20 mouse cellular contexts compared by ENCODE assay signal in genomic region chr9:57436166-57436565, GRCm38 (mm10). TPM values are rescaled to one million over a fixed set of nuclear protein-coding genes. Genes with fewer than 3 reads are reported as not detected.
"Had no signal": no experiment of that assay in that cellular context is flagged by ENCODE, and none has a peak within 500 bp of the region (broad histone marks: within the 10 kb centered on the region; RNA-seq: fewer than 3 reads in every experiment).

No protein-coding gene starts in this region.

- H3K27me3 ChIP-seq: megakaryocyte, embryonic 14.5 days; midbrain, embryonic 13.5 days; midbrain, embryonic 15.5 days; neural tube, embryonic 12.5 days had no signal

- H3K4me3 ChIP-seq: megakaryocyte, embryonic 14.5 days; midbrain, embryonic 13.5 days; midbrain, embryonic 15.5 days; neural tube, embryonic 12.5 days had no signal

- H3K4me2 ChIP-seq: lung, embryonic 14.5 days; midbrain, embryonic 11.5 days; midbrain, embryonic 13.5 days; midbrain, embryonic 15.5 days; neural tube, embryonic 12.5 days had no signal

- DNase-seq: lung, adult 18-20 months; lung, embryonic 14.5 days; lung, postnatal 10 days; lung, postnatal 4 days; retina, postnatal 1 day; right cerebral cortex, adult 18-20 months; right cerebral cortex, postnatal 25 days; right cerebral cortex, postnatal 4 days; spleen, adult 18-20 months; thymus, adult 2 months; thymus, postnatal 25 days; thymus, postnatal 4 days had no signal

- H3K9me3 ChIP-seq: megakaryocyte, embryonic 14.5 days; midbrain, embryonic 13.5 days; midbrain, embryonic 15.5 days; neural tube, embryonic 12.5 days had no signal

- H3K27ac ChIP-seq: liver, embryonic 14.5 days; midbrain, embryonic 13.5 days; midbrain, embryonic 15.5 days; neural tube, embryonic 12.5 days had no signal

- H3K36me3 ChIP-seq: midbrain, embryonic 15.5 days had no signal

- ATAC-seq: midbrain, embryonic 13.5 days; midbrain, embryonic 15.5 days had no signal

- H3K9ac ChIP-seq: liver, embryonic 14.5 days; lung, embryonic 14.5 days; midbrain, embryonic 15.5 days; neural tube, embryonic 12.5 days had no signal

RNA-seq across cellular contexts. Expression of gene Scamp5, which starts 31.7 kb away (rescaled TPM):
- total RNA-seq: monocyte, adult 5-6 weeks; neutrophil, adult 5-6 weeks had no signal
